Mouse (Mus musculus) B cell, adult 2 months (primary cell): ENCODE results near the gene Bche.

Experiments
- DNase-seq, 2 experiments: peaks; one replicate each; pipeline ENCODE4 v3.0.0; 2022

Bche gene

GRCm38 (mm10) chr3:73708410-73708714 is at the start of gene Bche:
Bche (minus strand) TSS chr3:73708415.
- DNase-seq, result no peak

- no peak for DNase-seq
Measured at GRCm38 (mm10) chr3:73741998-73742397, 33.8 kb upstream of the Bche start.

GRCm38 (mm10) chr3:73731677-73732076 is 23.5 kb upstream of the Bche start:
- DNase-seq, result no peak

- no peak for DNase-seq
Measured at GRCm38 (mm10) chr3:73729511-73729910, 21.3 kb upstream of the Bche start.

- DNase-seq, result no peak
Measured at GRCm38 (mm10) chr3:73725711-73726110, 17.5 kb upstream of the Bche start.

GRCm38 (mm10) chr3:73724869-73725268 is 16.7 kb upstream of the Bche start:
- no peak for DNase-seq

GRCm38 (mm10) chr3:73717610-73718284 is 9.5 kb upstream of the Bche start:
- no peak for DNase-seq

- DNase-seq, result no peak
Measured at GRCm38 (mm10) chr3:73709871-73710270, 1.7 kb upstream of the Bche start.

GRCm38 (mm10) chr3:73707461-73708409 is 480 bp downstream of the Bche start:
- no peak for DNase-seq

- no peak for DNase-seq
Measured at GRCm38 (mm10) chr3:73706544-73706943, 1.7 kb downstream of the Bche start.

- DNase-seq, result no peak
Measured at GRCm38 (mm10) chr3:73698889-73699288, 9.3 kb downstream of the Bche start.

- no peak for DNase-seq
Measured at GRCm38 (mm10) chr3:73673333-73673732, 34.9 kb downstream of the Bche start.

GRCm38 (mm10) chr3:73668172-73668571 is 40.0 kb downstream of the Bche start:
- DNase-seq, result no peak

- no peak for DNase-seq
Measured at GRCm38 (mm10) chr3:73667245-73668131, 40.7 kb downstream of the Bche start.

GRCm38 (mm10) chr3:73650281-73650680 is 57.9 kb downstream of the Bche start:
- no peak for DNase-seq

GRCm38 (mm10) chr3:73647064-73647463 is 61.2 kb downstream of the Bche start:
- DNase-seq, result no peak

GRCm38 (mm10) chr3:73611421-73611820 is 96.8 kb downstream of the Bche start:
- no peak for DNase-seq

- DNase-seq, result no peak
Measured at GRCm38 (mm10) chr3:73591757-73592533, 116.3 kb downstream of the Bche start.
